Mouse (Mus musculus) lung, adult 2 months (tissue): ENCODE results near the gene Dnmt3l.

Source experiments
- CTCF ChIP-seq: fragments of 200-500 bp; IDR thresholded peaks from 2 replicates; pipeline ENCODE4 v1.5.1; 2011; ENCODE audit warnings: mild to moderate bottlenecking, low read length, control low read depth; ENCODE audit not compliant: insufficient read depth
- POLR2A ChIP-seq: fragments of 200-500 bp; IDR thresholded peaks from 2 replicates; pipeline ENCODE4 v1.6.1; 2011; ENCODE audit warnings: low read depth, mild to moderate bottlenecking, control low read depth, low read length, borderline replicate concordance; ENCODE audit errors: extremely low read depth

- TF ChIP-seq CTCF (peak; percentile 88), POLR2A (no peak)
Measured at GRCm38 (mm10) chr10:78018797-78019203, 22.9 kb upstream of the Dnmt3l start.
